Mouse (Mus musculus) MEL (cell line): ENCODE measurements around the gene Kdm6b. TPM values are rescaled to one million over a fixed set of nuclear protein-coding genes. Genes with fewer than 3 reads are reported as not detected.

ENCODE experiments used
- DNase-seq: peaks from one replicate; pipeline ENCODE4 v3.0.0; 2011; ENCODE audit warnings: low read depth, low spot score
- H3K27ac ChIP-seq: 2 replicates; pipeline ENCODE4 v1.5.1; 2012; ENCODE audit warnings: low read depth, mild to moderate bottlenecking, control low read depth, low read length, moderate library complexity; ENCODE audit not compliant: control insufficient read depth
- H3K27me3 ChIP-seq, 2 experiments: fragments of 150-350 bp in 1 of 2; sonication (generic) in 1 of 2; 2 replicates each; pipeline ENCODE4 v1.6.1; 2012; ENCODE audit warnings: low read length in 2 of 2, mild to moderate bottlenecking in 2 of 2, improper control_type of control experiment in 1 of 2, moderate library complexity in 1 of 2; ENCODE audit not compliant: insufficient read depth in 2 of 2, control insufficient read depth in 1 of 2
- H3K36me3 ChIP-seq, 2 experiments: 2 replicates each; pipeline ENCODE4 v1.6.1; 2012 to 2014; ENCODE audit warnings: low read length in 2 of 2, improper control_type of control experiment in 1 of 2, inconsistent platforms in 1 of 2, mild to moderate bottlenecking in 1 of 2; ENCODE audit not compliant: insufficient read depth in 2 of 2, control insufficient read depth in 1 of 2
- H3K4me1 ChIP-seq, 2 experiments: fragments of 150-350 bp in 1 of 2; sonication (generic) in 1 of 2; 2 replicates each; pipeline ENCODE4 v1.6.1; 2012; ENCODE audit warnings: low read length in 2 of 2, improper control_type of control experiment in 1 of 2, mild to moderate bottlenecking in 1 of 2; ENCODE audit not compliant: insufficient read depth in 2 of 2, control insufficient read depth in 1 of 2
- H3K4me3 ChIP-seq, 2 experiments: fragments of 150-350 bp in 1 of 2; sonication (generic) in 1 of 2; 2 replicates each; pipeline ENCODE4 v1.5.1; 2012; ENCODE audit warnings: low read depth in 2 of 2, low read length in 2 of 2, mild to moderate bottlenecking in 2 of 2, moderate library complexity in 2 of 2, control low read depth in 1 of 2, improper control_type of control experiment in 1 of 2; ENCODE audit not compliant: control insufficient read depth in 1 of 2, insufficient read depth in 1 of 2
- H3K79me2 ChIP-seq: 2 replicates; pipeline ENCODE4 v1.6.1; 2012; ENCODE audit warnings: mild to moderate bottlenecking, low read length, moderate library complexity; ENCODE audit not compliant: control insufficient read depth, poor library complexity, insufficient read depth
- H3K9ac ChIP-seq: 2 replicates; pipeline ENCODE4 v1.6.1; 2012; ENCODE audit warnings: low read depth, mild to moderate bottlenecking, control low read depth, low read length, moderate library complexity; ENCODE audit not compliant: control insufficient read depth, poor library complexity, severe bottlenecking
- H3K9me3 ChIP-seq: fragments of 150-350 bp; sonication (generic); replicated peaks from 2 replicates; pipeline ENCODE4 v1.6.1; 2012; ENCODE audit warnings: mild to moderate bottlenecking, low read length, improper control_type of control experiment, moderate library complexity; ENCODE audit not compliant: insufficient read depth
- BHLHE40 ChIP-seq: IDR thresholded peaks from 2 replicates; pipeline ENCODE4 v1.6.1; 2012; ENCODE audit warnings: low read depth, mild to moderate bottlenecking, inconsistent platforms, low read length, improper control_type of control experiment, borderline replicate concordance
- CHD1 ChIP-seq: IDR thresholded peaks from 2 replicates; pipeline ENCODE4 v1.6.1; 2012; ENCODE audit warnings: low read depth, mild to moderate bottlenecking, inconsistent platforms, low read length, improper control_type of control experiment
- CTCF ChIP-seq, 3 experiments: IDR thresholded peaks in 2 of 3; conservative IDR thresholded peaks in 1 of 3; 2 replicates each; pipeline ENCODE4 v1.5.1; 2011 to 2012; ENCODE audit warnings: low read length in 3 of 3, low read depth in 2 of 3, mild to moderate bottlenecking in 2 of 3, improper control_type of control experiment in 1 of 3, inconsistent platforms in 1 of 3, mixed read lengths in 1 of 3, moderate library complexity in 1 of 3; ENCODE audit not compliant: control insufficient read depth in 1 of 3, insufficient read depth in 1 of 3, poor library complexity in 1 of 3, severe bottlenecking in 1 of 3
- ELF1 ChIP-seq: IDR thresholded peaks from 2 replicates; pipeline ENCODE4 v1.6.1; 2014; ENCODE audit warnings: low read depth, mild to moderate bottlenecking, inconsistent platforms, low read length, improper control_type of control experiment, moderate library complexity
- ETS1 ChIP-seq: IDR thresholded peaks from 2 replicates; pipeline ENCODE4 v1.6.1; 2012; ENCODE audit warnings: low read depth, mild to moderate bottlenecking, inconsistent platforms, low read length, improper control_type of control experiment, moderate library complexity
- GATA1 ChIP-seq: IDR thresholded peaks from 2 replicates; pipeline ENCODE4 v1.6.1; 2011; ENCODE audit warnings: low read depth, low read length, improper control_type of control experiment
- HCFC1 ChIP-seq: IDR thresholded peaks from 2 replicates; pipeline ENCODE4 v1.6.1; 2012; ENCODE audit warnings: low read depth, mild to moderate bottlenecking, inconsistent platforms, low read length, improper control_type of control experiment, moderate library complexity
- KAT2A ChIP-seq: conservative IDR thresholded peaks from 2 replicates; pipeline ENCODE4 v1.6.1; 2012; ENCODE audit warnings: low read depth, low read length, improper control_type of control experiment, inconsistent platforms
- MEF2A ChIP-seq: IDR thresholded peaks from 2 replicates; pipeline ENCODE4 v1.6.1; 2014; ENCODE audit warnings: low read depth, mild to moderate bottlenecking, inconsistent platforms, low read length, improper control_type of control experiment; ENCODE audit not compliant: poor library complexity, insufficient replicate concordance, severe bottlenecking; ENCODE audit errors: extremely low read depth
- NELFE ChIP-seq: IDR thresholded peaks from 2 replicates; pipeline ENCODE4 v1.6.1; 2011; ENCODE audit warnings: low read depth, low read length, improper control_type of control experiment
- RCOR1 ChIP-seq: IDR thresholded peaks from 2 replicates; pipeline ENCODE4 v1.6.1; 2012; ENCODE audit warnings: low read depth, mild to moderate bottlenecking, inconsistent platforms, low read length, improper control_type of control experiment
- SMC3 ChIP-seq: IDR thresholded peaks from 2 replicates; pipeline ENCODE4 v1.6.1; 2011; ENCODE audit warnings: low read depth, low read length, improper control_type of control experiment
- TAL1 ChIP-seq: IDR thresholded peaks from 2 replicates; pipeline ENCODE4 v1.6.1; 2012; ENCODE audit warnings: mild to moderate bottlenecking, inconsistent platforms, low read length, moderate library complexity, mixed read lengths
- USF2 ChIP-seq, 2 experiments: IDR thresholded peaks; 2 replicates each; pipeline ENCODE4 v1.6.1; 2011 to 2012; ENCODE audit warnings: improper control_type of control experiment in 2 of 2, low read length in 2 of 2, borderline replicate concordance in 1 of 2, inconsistent platforms in 1 of 2, low read depth in 1 of 2, mild to moderate bottlenecking in 1 of 2; ENCODE audit not compliant: insufficient read depth in 1 of 2
- ZKSCAN1 ChIP-seq: IDR thresholded peaks from 2 replicates; pipeline ENCODE4 v1.6.1; 2012; ENCODE audit warnings: low read depth, mild to moderate bottlenecking, inconsistent platforms, low read length, improper control_type of control experiment, moderate library complexity
- polyA plus RNA-seq, 2 experiments: library from polyadenylated mRNA; stranded (reverse) in 1 of 2; unstranded in 1 of 2; fragments of >175 nt in 1 of 2; fragments of >200 nt in 1 of 2; gene quantifications; 2 replicates each; pipeline versions ENCODE4 v1.2.1 to v1.2.4; 2012; ENCODE audit warnings: low replicate concordance in 2 of 2, low read depth in 1 of 2; ENCODE audit not compliant: insufficient read length in 2 of 2, insufficient read depth in 1 of 2, missing spikeins in 1 of 2
- total RNA-seq: library from RNA; depleted of rRNA; stranded (reverse); fragments of 300-350 nt; gene quantifications from 2 replicates; pipeline ENCODE4 v1.2.3, GENCODE M21; 2012

Gene Kdm6b
- total and polyA plus RNA-seq, 3 experiments = 5.8 to 43.4 (median 25.0) TPM

GRCm38 (mm10) chr11:69405397-69406200, 7.9 kb downstream of the Kdm6b start:
- no peak for DNase-seq
- Histone ChIP-seq H3K9me3 (no peaks in the 10 kb centered on the region), H3K27me3 (no peaks in the 10 kb centered on the region), H3K36me3 (peaks cover 2% of the 10 kb centered on the region in 2 experiments; a peak in 1 of 4 replicates), H3K4me3 (no peak overlapping the region), H3K4me1 (peaks cover 0 to 7% of the 10 kb centered on the region in 2 experiments; a peak in 2 of 4 replicates), H3K79me2 (peaks cover 29% of the 10 kb centered on the region), H3K9ac (no peak overlapping the region), H3K27ac (no peak overlapping the region)
- TF ChIP-seq ZKSCAN1 (no peak), KAT2A (no peak), TAL1 (no peak), MEF2A (no peak), ELF1 (no peak), USF2 (IDR thresholded peaks at IDR 0.05; ENCODE audit: borderline replicate concordance in 1 of 2, insufficient read depth in 1 of 2, low read depth in 1 of 2, low read length in 2 of 2) (no peak), ETS1 (no peak), RCOR1 (no peak), BHLHE40 (no peak), SMC3 (no peak), GATA1 (no peak), CTCF (IDR thresholded peaks at IDR 0.05 in 2 of 3, conservative IDR thresholded peaks at IDR 0.05 in 1 of 3; ENCODE audit: control insufficient read depth in 1 of 3, insufficient read depth in 1 of 3, low read depth in 2 of 3, low read length in 3 of 3, poor library complexity in 1 of 3, severe bottlenecking in 1 of 3) (no peak)

- no peak for TF ChIP-seq NELFE
- no peak for TF ChIP-seq CHD1
- TF ChIP-seq HCFC1 = no peak
- no peak overlapping the region for H3K4me3 ChIP-seq
- H3K9ac ChIP-seq = no peak overlapping the region
Observed at GRCm38 (mm10) chr11:69404595-69405396, 8.7 kb downstream of the Kdm6b start.

More at GRCm38 (mm10) chr11:69404595-69405396, 8.7 kb downstream of the Kdm6b start:
- H3K27me3 ChIP-seq = no peaks in the 10 kb centered on the region
- peaks cover 21% of the 10 kb centered on the region for H3K79me2 ChIP-seq
- peaks cover 2% of the 10 kb centered on the region in 2 experiments; a peak in 1 of 4 replicates for H3K36me3 ChIP-seq
- peaks cover 0 to 7% of the 10 kb centered on the region in 2 experiments; a peak in 2 of 4 replicates for H3K4me1 ChIP-seq
- no peak for DNase-seq
- H3K27ac ChIP-seq = no peak overlapping the region
- H3K9me3 ChIP-seq = no peaks in the 10 kb centered on the region
